Mouse (Mus musculus) midbrain, embryonic 14.5 days (tissue): ENCODE results near the gene Olfr1346. TPM values are rescaled to one million over a fixed set of nuclear protein-coding genes. Genes with fewer than 3 reads are reported as not detected.

ENCODE experiments used
- polyA plus RNA-seq: library from polyadenylated mRNA; unstranded; fragments of >200 nt; fragmentation: Nextera tagmentation; extraction: Ambion mirVana; gene quantifications from 2 replicates; pipeline ENCODE4 v1.2.1, GENCODE M21; 2014

Olfr1346 gene
- polyA plus RNA-seq, 1 experiment from 2014 or later, result not detected

Other genes with a start within 250 kb of the Olfr1346 start
- not detected in 2 replicates for gene Zscan5b, start 244.8 kb upstream of the Olfr1346 start, polyA plus RNA-seq
- not detected in 2 replicates for gene Epp13, start 214.4 kb upstream of the Olfr1346 start, polyA plus RNA-seq
- gene Zfp667, start 180.5 kb upstream of the Olfr1346 start, polyA plus RNA-seq, result 13.9 and 15.7 TPM in 2 replicates
- gene Zfp583, start 135.8 kb upstream of the Olfr1346 start, polyA plus RNA-seq, result 12.7 and 13.4 TPM in 2 replicates
- gene Gm3854, start 123.3 kb upstream of the Olfr1346 start, polyA plus RNA-seq, result 5.5 and 5.7 TPM in 2 replicates
- gene Zfp78, start 103.8 kb upstream of the Olfr1346 start, polyA plus RNA-seq, result 6.1 and 6.4 TPM in 2 replicates
- 14.6 and 17.7 TPM in 2 replicates for gene Zfp28, start 83.8 kb upstream of the Olfr1346 start, polyA plus RNA-seq
- gene Smim17, start 68.4 kb upstream of the Olfr1346 start, polyA plus RNA-seq, result 3.4 and 6.9 TPM in 2 replicates
- not detected in 2 replicates for gene Gm20715, start 56.8 kb upstream of the Olfr1346 start, polyA plus RNA-seq
- 0.20 and 0.23 TPM in 2 replicates for gene Olfr1344, start 28.4 kb upstream of the Olfr1346 start, polyA plus RNA-seq
- 0.04 TPM in 1 of 2 replicates, not detected in the other for gene Olfr1336, start 10.9 kb upstream of the Olfr1346 start, polyA plus RNA-seq
- not detected in 2 replicates for gene Olfr5, start 19.8 kb downstream of the Olfr1346 start, polyA plus RNA-seq
- not detected in 2 replicates for gene Olfr1347, start 32.7 kb downstream of the Olfr1346 start, polyA plus RNA-seq
- not detected in 2 replicates for gene Olfr1348, start 41.6 kb downstream of the Olfr1346 start, polyA plus RNA-seq
- not detected in 2 replicates for gene Olfr1349, start 55.8 kb downstream of the Olfr1346 start, polyA plus RNA-seq
- not detected in 2 replicates for gene Olfr1350, start 97.7 kb downstream of the Olfr1346 start, polyA plus RNA-seq
- 4.3 and 10.4 TPM in 2 replicates for gene Zim1, start 229.3 kb downstream of the Olfr1346 start, polyA plus RNA-seq